Mouse (Mus musculus) kidney, adult 2 months (tissue): ENCODE measurements at regions not wholly inside any gene's neighbourhood (a gene's known extent, or its start where the extent isn't known, plus 50 kb on each side); places are given as distances from the start of the nearest gene placed in this dataset.

Source experiments
- DNase-seq: peaks from one replicate; pipeline ENCODE4 v3.0.0; 2021
- H3K27ac ChIP-seq: fragments of 200-500 bp; 2 replicates; pipeline ENCODE4 v1.5.1; 2012; ENCODE audit warnings: low read depth, low read length, control low read depth, inconsistent platforms; ENCODE audit not compliant: insufficient read depth
- H3K27me3 ChIP-seq: fragments of 200-500 bp; replicated peaks from 2 replicates; pipeline ENCODE4 v1.6.1; 2012; ENCODE audit warnings: mild to moderate bottlenecking, moderate library complexity, low read length, inconsistent platforms; ENCODE audit not compliant: control insufficient read depth, insufficient read depth
- H3K36me3 ChIP-seq: fragments of 200-500 bp; 2 replicates; pipeline ENCODE4 v1.6.1; 2012; ENCODE audit warnings: mild to moderate bottlenecking, moderate library complexity, low read length, inconsistent platforms; ENCODE audit not compliant: control insufficient read depth, insufficient read depth
- H3K4me1 ChIP-seq: fragments of 200-500 bp; 2 replicates; pipeline ENCODE4 v1.6.1; 2011; ENCODE audit warnings: low read length; ENCODE audit not compliant: control insufficient read depth, insufficient read depth
- H3K4me3 ChIP-seq: fragments of 200-500 bp; 2 replicates; pipeline ENCODE4 v1.5.1; 2011; ENCODE audit warnings: mild to moderate bottlenecking, low read depth, low read length, control low read depth; ENCODE audit not compliant: insufficient read depth
- CTCF ChIP-seq: fragments of 200-500 bp; conservative IDR thresholded peaks from 2 replicates; pipeline ENCODE4 v1.5.1; 2011; ENCODE audit warnings: low read depth, mild to moderate bottlenecking, control low read depth, low read length, moderate library complexity, mixed read lengths; ENCODE audit not compliant: insufficient read depth, insufficient read length
- POLR2A ChIP-seq: fragments of 200-500 bp; IDR thresholded peaks from one replicate; pipeline ENCODE4 v1.6.1; 2011; ENCODE audit warnings: low read depth, low read length, control low read depth
- WGBS: fragments of 180-500 bp; shearing (Covaris S2); methylation state at CpG from one replicate; pipeline ENCODE4 v1.1.7; 2018; 5-methylcytosine and 5-hydroxymethylcytosine counted together

DNA sequence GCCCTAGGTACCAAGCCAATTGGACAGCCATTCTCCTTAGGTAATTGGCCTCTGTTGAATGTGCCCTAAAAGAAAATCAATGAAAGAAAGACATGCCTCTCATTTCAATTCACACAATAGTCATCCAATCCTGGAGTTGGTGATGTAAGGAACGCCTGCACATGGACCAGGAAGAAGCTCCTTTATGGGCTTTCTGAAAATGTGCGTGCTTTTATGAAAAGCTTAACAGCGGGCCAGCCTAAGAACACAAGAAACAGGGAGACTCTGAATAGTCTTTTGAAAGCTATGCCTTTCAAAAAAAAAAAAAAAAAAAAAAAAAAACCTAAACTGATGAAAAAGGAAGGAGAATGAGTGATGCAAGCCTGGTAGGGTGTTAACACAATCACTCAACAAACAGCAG, 183.1 kb downstream of the Pcdh19 start:
- no peaks in the 10 kb centered on the region for H3K4me1 ChIP-seq
- H3K4me3 ChIP-seq = no peak overlapping the region
- no peaks in the 10 kb centered on the region for H3K36me3 ChIP-seq
- TF ChIP-seq POLR2A (no peak), CTCF (no peak)
- H3K27me3 ChIP-seq = no peaks in the 10 kb centered on the region
- 95% methylated on average over 3 of the region's 3 CpGs for WGBS
- no peak overlapping the region for H3K27ac ChIP-seq
- DNase-seq = no peak

DNA sequence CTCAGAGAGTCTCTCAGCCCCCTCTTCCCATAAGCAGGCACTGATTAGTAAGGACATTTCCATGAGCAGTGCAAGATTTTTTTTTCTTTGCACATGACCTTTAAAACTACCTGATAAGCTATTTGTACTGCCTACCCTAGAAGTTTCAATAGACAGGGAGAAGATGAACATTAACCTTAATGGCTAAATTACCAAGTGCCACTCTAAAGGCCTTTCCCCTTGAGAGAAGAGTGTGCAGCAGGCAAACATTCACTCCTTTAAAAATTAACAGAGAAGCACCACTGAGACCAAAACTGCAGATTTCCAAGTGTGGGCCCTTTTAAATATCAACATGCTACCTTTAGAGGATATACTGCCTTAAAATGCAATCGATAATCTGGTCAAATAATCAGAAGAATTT, 226.9 kb downstream of the Pcdh19 start:
- no peak for TF ChIP-seq POLR2A
- TF ChIP-seq CTCF = no peak
- 67% methylated on average over 1 of the region's 1 CpGs for WGBS
- Histone ChIP-seq H3K4me3 (no peak overlapping the region), H3K4me1 (no peaks in the 10 kb centered on the region), H3K36me3 (no peaks in the 10 kb centered on the region), H3K27me3 (no peaks in the 10 kb centered on the region), H3K27ac (no peak overlapping the region)
- DNase-seq = peak; percentile 46

DNA sequence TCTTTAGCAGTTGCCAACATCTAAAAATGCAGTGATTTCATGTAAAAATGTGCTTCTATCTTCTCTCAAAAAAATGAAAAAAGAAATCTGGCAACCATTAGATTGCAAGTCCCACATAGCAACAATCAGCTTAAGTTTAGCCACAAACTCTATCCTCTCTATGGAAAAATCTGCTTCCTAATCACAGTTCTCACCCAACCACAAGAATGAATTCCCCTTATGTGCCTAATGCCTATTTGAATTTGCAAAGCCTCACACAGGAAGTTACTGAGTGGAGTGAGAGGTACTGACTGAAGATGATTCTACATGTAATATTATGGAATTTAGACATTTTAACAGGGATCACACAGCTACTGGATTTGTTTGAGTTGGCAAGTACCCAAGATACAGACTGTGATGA, 241.4 kb downstream of the Pcdh19 start:
- H3K36me3 ChIP-seq = no peaks in the 10 kb centered on the region
- no peaks in the 10 kb centered on the region for H3K4me1 ChIP-seq
- no peak for DNase-seq
- no peak overlapping the region for H3K27ac ChIP-seq
- TF ChIP-seq POLR2A = no peak
- no peaks in the 10 kb centered on the region for H3K27me3 ChIP-seq
- no peak overlapping the region for H3K4me3 ChIP-seq

DNA sequence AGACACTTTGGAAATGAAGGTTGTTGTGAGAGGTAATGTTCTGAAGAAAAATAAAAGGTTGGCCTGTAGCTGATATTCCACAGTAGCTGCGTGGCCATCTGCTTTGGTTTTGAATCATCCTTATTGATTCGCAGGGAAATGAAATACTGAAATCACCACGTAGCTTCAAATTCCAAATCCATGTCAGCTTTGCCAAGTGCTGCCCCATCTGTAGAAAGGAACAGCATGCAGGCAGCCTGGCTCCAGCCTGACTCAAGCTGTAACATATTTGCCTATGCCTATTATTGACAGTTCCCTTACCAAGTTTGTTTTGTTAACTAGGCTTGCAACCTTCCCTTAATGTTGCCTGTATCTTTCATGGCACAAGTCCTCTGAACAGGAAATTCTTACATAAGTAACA, 286.3 kb downstream of the Pcdh19 start:
- Histone ChIP-seq H3K4me3 (no peak overlapping the region), H3K27me3 (no peaks in the 10 kb centered on the region), H3K27ac (no peak overlapping the region), H3K36me3 (no peaks in the 10 kb centered on the region), H3K4me1 (no peaks in the 10 kb centered on the region)
- no peak for DNase-seq
- WGBS = 93% methylated on average over 3 of the region's 3 CpGs
- no peak for TF ChIP-seq CTCF

DNA sequence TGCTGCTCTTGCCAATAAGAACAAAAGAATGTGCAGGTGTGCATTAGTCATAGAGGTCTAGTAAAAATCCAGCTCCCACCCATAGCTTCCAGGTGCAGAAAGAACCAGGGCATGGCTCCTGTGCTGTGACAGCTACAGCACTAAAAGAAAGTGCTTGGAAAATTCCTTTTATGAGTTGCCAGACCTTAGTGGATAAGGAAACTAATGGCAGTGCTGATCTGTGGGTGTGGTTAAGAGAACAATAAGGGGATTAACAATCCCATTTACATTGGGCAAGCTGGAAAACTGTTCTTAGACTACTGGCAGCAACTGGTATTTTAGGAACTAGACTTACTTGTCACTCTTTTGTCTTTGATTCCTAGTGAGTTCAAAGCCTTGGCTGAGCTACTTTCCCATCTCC, 301.0 kb downstream of the Pcdh19 start:
- no peak overlapping the region for H3K4me3 ChIP-seq
- H3K27me3 ChIP-seq = no peaks in the 10 kb centered on the region
- no peaks in the 10 kb centered on the region for H3K36me3 ChIP-seq
- DNase-seq = no peak
- no peak for TF ChIP-seq CTCF
- no peak for TF ChIP-seq POLR2A
- no peaks in the 10 kb centered on the region for H3K4me1 ChIP-seq
- no peak overlapping the region for H3K27ac ChIP-seq

DNA sequence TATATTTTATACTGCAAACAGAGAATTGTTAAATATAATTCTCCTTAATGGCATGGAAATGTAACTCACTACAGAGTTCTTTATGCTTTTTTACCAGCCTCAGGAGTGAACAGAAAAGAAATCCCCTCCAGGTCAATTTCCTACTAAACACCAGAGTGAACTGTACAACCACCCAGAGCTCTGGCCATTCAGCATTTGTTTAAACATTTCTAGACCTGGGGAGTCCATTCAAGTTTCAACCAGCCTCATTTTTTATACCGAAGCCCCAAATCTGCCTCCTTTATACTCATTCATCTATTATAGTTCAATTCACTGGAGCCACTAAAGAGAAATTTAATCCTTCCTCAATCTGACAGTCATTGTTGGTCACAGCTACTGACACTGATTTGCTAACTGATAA, 314.8 kb downstream of the Pcdh19 start:
- no peaks in the 10 kb centered on the region for H3K36me3 ChIP-seq
- no peak overlapping the region for H3K4me3 ChIP-seq
- no peak overlapping the region for H3K27ac ChIP-seq
- no peaks in the 10 kb centered on the region for H3K4me1 ChIP-seq
- TF ChIP-seq POLR2A = no peak
- TF ChIP-seq CTCF = no peak
- DNase-seq = no peak
- WGBS = 45% methylated on average over 1 of the region's 1 CpGs
- H3K27me3 ChIP-seq = no peaks in the 10 kb centered on the region

DNA sequence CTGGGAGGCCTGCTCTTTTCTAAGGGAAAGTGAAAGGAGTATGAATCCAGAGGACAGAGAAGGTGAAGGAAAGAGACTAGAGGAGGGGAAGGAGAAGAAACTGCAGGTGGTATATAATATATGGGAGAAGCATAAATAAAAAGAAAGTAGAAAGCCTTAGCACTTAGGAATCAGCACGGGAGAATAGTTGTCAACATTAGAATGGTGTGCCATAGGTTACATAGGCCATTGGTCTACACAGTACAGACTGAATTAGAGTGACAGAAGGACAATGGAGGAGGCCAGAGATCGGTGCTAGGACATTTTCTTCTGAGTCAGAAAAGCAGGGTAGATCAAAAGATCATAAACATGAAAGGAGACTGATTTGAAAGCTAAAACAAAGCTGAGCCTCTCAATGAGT, 315.7 kb downstream of the Pcdh19 start:
- no peak for DNase-seq
- no peaks in the 10 kb centered on the region for H3K27me3 ChIP-seq
- no peak for TF ChIP-seq CTCF
- TF ChIP-seq POLR2A = no peak
- WGBS = 60% methylated on average over 2 of the region's 2 CpGs
- no peak overlapping the region for H3K4me3 ChIP-seq
- no peak overlapping the region for H3K27ac ChIP-seq
- H3K36me3 ChIP-seq = no peaks in the 10 kb centered on the region
- H3K4me1 ChIP-seq = no peaks in the 10 kb centered on the region

DNA sequence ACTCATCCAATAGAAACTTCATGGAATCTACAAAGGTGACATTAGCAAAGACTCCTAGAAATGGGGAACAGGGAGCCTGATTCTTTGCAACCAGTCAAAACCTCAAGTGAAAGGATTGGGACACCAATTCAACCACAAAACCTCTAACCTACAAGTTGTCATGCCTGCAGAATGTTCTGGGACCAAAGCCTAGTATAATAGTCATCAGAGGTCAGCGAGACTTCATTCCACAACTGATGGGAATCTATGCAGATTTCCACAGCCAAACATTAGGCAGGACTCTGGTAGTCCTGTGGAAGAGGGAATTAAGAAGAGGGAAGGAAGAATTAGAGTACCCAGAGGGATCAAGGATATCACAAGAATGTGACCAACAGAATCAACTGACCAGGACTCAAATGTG, 316.4 kb downstream of the Pcdh19 start:
- no peak overlapping the region for H3K27ac ChIP-seq
- no peaks in the 10 kb centered on the region for H3K36me3 ChIP-seq

More for the DNA sequence above, 316.4 kb downstream of the Pcdh19 start:
- no peaks in the 10 kb centered on the region for H3K4me1 ChIP-seq
- H3K4me3 ChIP-seq = no peak overlapping the region
- WGBS = 78% methylated on average over 1 of the region's 1 CpGs
- no peaks in the 10 kb centered on the region for H3K27me3 ChIP-seq
- no peak for TF ChIP-seq POLR2A
- DNase-seq = no peak
